Mouse (Mus musculus) cortical plate, adult 2 months (tissue): Measurements from ENCODE around the gene Ptprd.

ENCODE experiments used
- CTCF ChIP-seq: fragments of 200-500 bp; IDR thresholded peaks from 2 replicates; pipeline ENCODE4 v1.5.1; 2011; ENCODE audit warnings: mild to moderate bottlenecking, control low read depth, low read length; ENCODE audit not compliant: insufficient read depth; ENCODE audit errors: extremely low read depth
- POLR2A ChIP-seq: fragments of 200-500 bp; IDR thresholded peaks from 2 replicates; pipeline ENCODE4 v1.6.1; 2011; ENCODE audit warnings: mild to moderate bottlenecking, low read length, control low read depth; ENCODE audit not compliant: insufficient read depth; ENCODE audit errors: extremely low read depth

- no peak for TF ChIP-seq POLR2A
- no peak for TF ChIP-seq CTCF
Measured at GRCm38 (mm10) chr4:76417676-76418075, 1794.1 kb downstream of the Ptprd start.
